Mouse (Mus musculus) spleen, postnatal 10 days (tissue): ENCODE measurements around the gene Mios.

Experiments
- DNase-seq, 2 experiments: peaks; one replicate each; pipeline ENCODE4 v3.0.0; 2021 to 2022; ENCODE audit warnings: low spot score in 2 of 2

Gene Mios

GRCm38 (mm10) chr6:8278426-8279002, 69.5 kb downstream of the Mios start:
- DNase-seq = peak in 1 of 2 experiments; percentile 63

DNA sequence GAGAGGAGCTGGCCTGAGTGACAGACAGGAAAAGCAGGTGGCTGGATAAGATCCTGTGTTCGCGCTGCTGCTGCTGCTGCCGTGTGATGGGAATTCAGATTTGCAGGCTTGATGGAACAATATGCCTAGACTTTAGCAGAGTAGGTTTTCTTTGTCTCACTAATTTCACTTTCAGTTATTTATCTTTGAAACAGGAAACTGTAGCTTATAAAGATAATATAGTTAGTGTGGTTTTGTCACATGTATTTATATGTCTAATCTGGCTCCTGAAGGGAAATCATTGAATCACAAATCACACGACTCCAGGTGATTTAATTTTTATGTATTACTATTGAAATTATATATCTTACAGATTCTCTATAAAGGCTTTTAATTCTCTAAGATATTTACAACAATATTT, 74.2 kb downstream of the Mios start:
- DNase-seq = no peak

- DNase-seq = no peak
Measured at GRCm38 (mm10) chr6:8285401-8285960, 76.5 kb downstream of the Mios start.
